In genomic region chr2:173274428-173275342, GRCm38 (mm10) we compare ENCODE assay signal across 8 mouse cellular contexts. TPM values are rescaled to one million over a fixed set of nuclear protein-coding genes. Genes with fewer than 3 reads are reported as not detected.
DNase-seq lines count a peak whose midpoint lies in the region; ATAC-seq and TF ChIP-seq lines count a peak whose summit lies in the region.

No protein-coding gene starts in this region.

- peak overlapping the region; percentile 92 for H3K4me3 ChIP-seq in heart, embryonic 15.5 days
- peak overlapping the region; percentile 56; the same call in 1 of the 2 replicates for H3K4me3 ChIP-seq in liver, embryonic 16.5 days (ENCODE audit: low read depth, low read length)
- H3K4me3 ChIP-seq in stomach, postnatal 0 days (ENCODE audit: low read depth, low read length), result peak overlapping the region; percentile 79

- peaks cover 61% of the 10 kb centered on the region for H3K4me1 ChIP-seq in heart, embryonic 15.5 days (replicated peaks)
- no peaks in the 10 kb centered on the region for H3K4me1 ChIP-seq in liver, embryonic 16.5 days (ENCODE audit: control insufficient read depth, low read depth, low read length)
- 0 out of 2 replicates have a peak, but pooled peaks cover 5% of the 10 kb centered on the region for H3K4me1 ChIP-seq in stomach, postnatal 0 days (replicated peaks; ENCODE audit: control insufficient read depth, insufficient read depth)

- 15% methylated on average over 15 of the region's 15 CpGs for WGBS in heart, embryonic 15.5 days
- 10% methylated on average over 15 of the region's 15 CpGs for WGBS in liver, embryonic 16.5 days (ENCODE audit: insufficient replicate concordance)
- WGBS in stomach, postnatal 0 days, result 22% methylated on average over 15 of the region's 15 CpGs

- DNase-seq in kidney, adult 9 months, result peak; percentile 35
- no peak for DNase-seq in kidney, postnatal 10 days
- peak; percentile 72 for DNase-seq in Muller cell, postnatal 12 days (ENCODE audit: inconsistent ontology term)
- no peak for DNase-seq in stomach, postnatal 0 days (ENCODE audit: low spot score)
- DNase-seq in adrenal gland, adult (ENCODE audit: inconsistent age in 2 of 2, low spot score in 1 of 2), result no peak
- DNase-seq in gastrocnemius, postnatal 14 days, result no peak

- no peaks in the 10 kb centered on the region for H3K27me3 ChIP-seq in heart, embryonic 15.5 days
- H3K27me3 ChIP-seq in liver, embryonic 16.5 days (ENCODE audit: control insufficient read depth, insufficient read depth, low read depth, low read length), result peaks cover 68% of the 10 kb centered on the region
- no peaks in the 10 kb centered on the region for H3K27me3 ChIP-seq in stomach, postnatal 0 days (ENCODE audit: control insufficient read depth, insufficient read depth, low read length)

- H3K27ac ChIP-seq in heart, embryonic 15.5 days, result peak overlapping the region; percentile 94
- H3K27ac ChIP-seq in liver, embryonic 16.5 days (ENCODE audit: low read length), result no peak overlapping the region
- peak overlapping the region; percentile 93; the same call in 1 of the 2 replicates for H3K27ac ChIP-seq in stomach, postnatal 0 days (replicated peaks)

- no peaks in the 10 kb centered on the region for H3K36me3 ChIP-seq in heart, embryonic 15.5 days
- H3K36me3 ChIP-seq in liver, embryonic 16.5 days (ENCODE audit: control insufficient read depth, insufficient read depth), result no peaks in the 10 kb centered on the region
- no peaks in the 10 kb centered on the region for H3K36me3 ChIP-seq in stomach, postnatal 0 days (ENCODE audit: control insufficient read depth, insufficient read depth, low read length)

- no peak for TF ChIP-seq CTCF in stomach, postnatal 0 days (IDR thresholded peaks at IDR 0.05; ENCODE audit: low read depth)

- H3K4me2 ChIP-seq in heart, embryonic 15.5 days, result peak overlapping the region; percentile 77
- H3K4me2 ChIP-seq in liver, embryonic 16.5 days (ENCODE audit: low read depth, low read length), result no peak overlapping the region
- H3K4me2 ChIP-seq in stomach, postnatal 0 days (replicated peaks; ENCODE audit: low read depth), result peak overlapping the region; percentile 76

- TF ChIP-seq EP300 in stomach, postnatal 0 days (optimal IDR thresholded peaks at IDR 0.05), result no peak

- peak overlapping the region; percentile 99 for H3K9ac ChIP-seq in heart, embryonic 15.5 days
- H3K9ac ChIP-seq in liver, embryonic 16.5 days (ENCODE audit: low read depth, low read length), result no peak overlapping the region
- H3K9ac ChIP-seq in stomach, postnatal 0 days (ENCODE audit: low read length), result peak overlapping the region; percentile 95

- intact Hi-C loops in gastrocnemius, postnatal 14 days (cut with DNase I; ENCODE audit: low total_unique reads), result no loop called here

- no peaks in the 10 kb centered on the region for H3K9me3 ChIP-seq in heart, embryonic 15.5 days (replicated peaks)
- no peaks in the 10 kb centered on the region for H3K9me3 ChIP-seq in liver, embryonic 16.5 days (replicated peaks; ENCODE audit: control insufficient read depth, low read length)
- H3K9me3 ChIP-seq in stomach, postnatal 0 days (ENCODE audit: control insufficient read depth, low read length), result no peaks in the 10 kb centered on the region

- ATAC-seq in heart, embryonic 15.5 days (replicated peaks; ENCODE audit: insufficient number of reproducible peaks, insufficient read depth, low FRiP score, low read depth), result no peak
- no peak for ATAC-seq in liver, embryonic 16.5 days (ENCODE audit: low read depth)
- 0 out of 2 replicates have a peak, but pooled peaks have one; percentile 3 for ATAC-seq in stomach, postnatal 0 days (ENCODE audit: low FRiP score, low TSS enrichment)

RNA-seq across cellular contexts. Expression of gene Pmepa1, which starts 1.6 kb away (rescaled TPM):
- 4.6 and 5.1 TPM in 2 replicates for polyA plus RNA-seq in heart, embryonic 15.5 days (2015; fragmentation: Nextera tagmentation; extraction: Ambion mirVana)
- 0.13 and 0.14 TPM in 2 replicates for polyA plus RNA-seq in liver, embryonic 16.5 days (2015; fragmentation: Nextera tagmentation; extraction: Ambion mirVana)
- polyA plus RNA-seq in stomach, postnatal 0 days (2015; fragmentation: Nextera tagmentation; extraction: Ambion mirVana), result 6.1 and 7.0 TPM in 2 replicates
- 10 to 100 TPM; 11.1 to 12.1 TPM for total RNA-seq in gastrocnemius, postnatal 14 days (2021)

RNA-seq across cellular contexts. Expression of gene Zbp1, which starts 56.0 kb away (rescaled TPM):
- polyA plus RNA-seq in heart, embryonic 15.5 days (2015; fragmentation: Nextera tagmentation; extraction: Ambion mirVana), result 0.68 and 2.3 TPM in 2 replicates
- 0.68 and 1.0 TPM in 2 replicates for polyA plus RNA-seq in liver, embryonic 16.5 days (2015; fragmentation: Nextera tagmentation; extraction: Ambion mirVana)
- polyA plus RNA-seq in stomach, postnatal 0 days (2015; fragmentation: Nextera tagmentation; extraction: Ambion mirVana), result 4.6 and 5.0 TPM in 2 replicates
- total RNA-seq in gastrocnemius, postnatal 14 days (2021), result not detected

Comparison
In these comparisons a context has a peak if more than half of its experiments do, and no peak if none do; other contexts are left out.
1. DNase-seq: peak in kidney, adult 9 months (single experiment) and Muller cell, postnatal 12 days (single experiment); none in kidney, postnatal 10 days (single experiment), stomach, postnatal 0 days (single experiment), adrenal gland, adult (0 of 2) and gastrocnemius, postnatal 14 days (single experiment).
2. Peak in every context shown above with its lines, with median percentiles within 50 percentile points of each other: H3K4me3 ChIP-seq.